Mouse (Mus musculus): ENCODE measurements around the gene Tpsb2. TPM values are rescaled to one million over a fixed set of nuclear protein-coding genes. Genes with fewer than 3 reads are reported as not detected.

The Tpsb2 gene
- polyA plus RNA-seq, 1 experiment from 2014 or later: not detected

Other genes starting within 250 kb of the Tpsb2 start
- 0.48 and 0.88 TPM in 2 replicates for gene Ptx4, start 245.5 kb upstream of the Tpsb2 start, polyA plus RNA-seq (2016; fragmentation: Nextera tagmentation; extraction: Ambion mirVana)
- 27.1 and 27.4 TPM in 2 replicates for gene Clcn7, start 232.9 kb upstream of the Tpsb2 start, polyA plus RNA-seq (2016; fragmentation: Nextera tagmentation; extraction: Ambion mirVana)
- gene Ccdc154, start 203.8 kb upstream of the Tpsb2 start, polyA plus RNA-seq (2016; fragmentation: Nextera tagmentation; extraction: Ambion mirVana): not detected in 2 replicates
- not detected in 2 replicates for gene Gm38655, start 190.8 kb upstream of the Tpsb2 start, polyA plus RNA-seq (2016; fragmentation: Nextera tagmentation; extraction: Ambion mirVana)
- 35.1 and 35.3 TPM in 2 replicates for gene BC003965, start 181.8 kb upstream of the Tpsb2 start, polyA plus RNA-seq (2016; fragmentation: Nextera tagmentation; extraction: Ambion mirVana)
- gene Unkl, start 177.9 kb upstream of the Tpsb2 start, polyA plus RNA-seq (2016; fragmentation: Nextera tagmentation; extraction: Ambion mirVana): 10.6 and 12.9 TPM in 2 replicates
- gene Gnptg, start 126.2 kb upstream of the Tpsb2 start, polyA plus RNA-seq (2016; fragmentation: Nextera tagmentation; extraction: Ambion mirVana): 34.1 and 34.9 TPM in 2 replicates
- gene Tsr3, start 126.1 kb upstream of the Tpsb2 start, polyA plus RNA-seq (2016; fragmentation: Nextera tagmentation; extraction: Ambion mirVana): 63.7 and 65.8 TPM in 2 replicates
- gene Baiap3, start 109.9 kb upstream of the Tpsb2 start, polyA plus RNA-seq (2016; fragmentation: Nextera tagmentation; extraction: Ambion mirVana): 1.5 and 1.9 TPM in 2 replicates
- 782 and 798 TPM in 2 replicates for gene Ube2i, start 91.7 kb upstream of the Tpsb2 start, polyA plus RNA-seq (2016; fragmentation: Nextera tagmentation; extraction: Ambion mirVana)
- gene Prss34, start 67.9 kb upstream of the Tpsb2 start, polyA plus RNA-seq (2016; fragmentation: Nextera tagmentation; extraction: Ambion mirVana): not detected in 2 replicates
- gene Prss28, start 57.7 kb upstream of the Tpsb2 start, polyA plus RNA-seq (2016; fragmentation: Nextera tagmentation; extraction: Ambion mirVana): 0.19 TPM in 1 of 2 replicates, not detected in the other
- not detected in 2 replicates for gene Prss29, start 47.7 kb upstream of the Tpsb2 start, polyA plus RNA-seq (2016; fragmentation: Nextera tagmentation; extraction: Ambion mirVana)
- gene Tpsab1, start 20.7 kb upstream of the Tpsb2 start, polyA plus RNA-seq (2016; fragmentation: Nextera tagmentation; extraction: Ambion mirVana): not detected in 2 replicates
- gene Tpsg1, start 3.0 kb downstream of the Tpsb2 start, polyA plus RNA-seq (2016; fragmentation: Nextera tagmentation; extraction: Ambion mirVana): 0.31 TPM in 1 of 2 replicates, not detected in the other
- 8.7 and 11.9 TPM in 2 replicates for gene Cacna1h, start 67.5 kb downstream of the Tpsb2 start, polyA plus RNA-seq (2016; fragmentation: Nextera tagmentation; extraction: Ambion mirVana)
- 0.13 and 0.22 TPM in 2 replicates for gene Tekt4, start 88.3 kb downstream of the Tpsb2 start, polyA plus RNA-seq (2016; fragmentation: Nextera tagmentation; extraction: Ambion mirVana)
- gene Sstr5, start 131.0 kb downstream of the Tpsb2 start, polyA plus RNA-seq (2016; fragmentation: Nextera tagmentation; extraction: Ambion mirVana): 0.47 and 0.55 TPM in 2 replicates
- gene Sox8, start 204.4 kb downstream of the Tpsb2 start, polyA plus RNA-seq (2016; fragmentation: Nextera tagmentation; extraction: Ambion mirVana): 11.8 and 13.2 TPM in 2 replicates
- gene Lmf1, start 212.8 kb downstream of the Tpsb2 start, polyA plus RNA-seq (2016; fragmentation: Nextera tagmentation; extraction: Ambion mirVana): 29.4 and 31.4 TPM in 2 replicates

Measured in embryonic facial prominence, embryonic 12.5 days (tissue).